Mouse (Mus musculus): Measurements from ENCODE around the gene Stk25. TPM values are rescaled to one million over a fixed set of nuclear protein-coding genes. Genes with fewer than 3 reads are reported as not detected.

The Stk25 gene
- total RNA-seq, 2 experiments from 2014 or later, result 28.6 to 28.8 TPM

DNA sequence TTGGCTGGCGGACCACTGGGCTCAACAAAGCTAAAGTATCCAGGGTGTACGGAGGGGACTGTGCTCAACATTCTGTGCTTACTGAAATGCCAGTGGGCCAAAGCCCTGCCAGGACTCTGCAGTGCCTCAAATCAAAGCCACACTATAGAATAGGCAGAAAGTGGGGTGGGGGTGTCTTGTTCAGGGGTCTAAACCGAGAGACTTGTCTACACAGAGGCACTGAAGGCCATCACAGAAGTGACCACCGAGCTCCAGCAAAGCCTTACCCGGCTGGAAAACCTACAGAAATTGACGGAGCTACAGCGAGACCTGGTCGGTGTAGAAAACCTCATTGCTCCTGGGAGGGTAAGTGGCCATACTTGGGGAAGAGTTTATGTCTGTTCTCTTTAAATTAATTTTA, 48.7 kb downstream of the Stk25 start:
- ATAC-seq (replicated peaks; ENCODE audit: poor library complexity), result no peak

GRCm38 (mm10) chr1:93608696-93609245, 49.7 kb downstream of the Stk25 start:
- no peak for ATAC-seq (replicated peaks; ENCODE audit: poor library complexity)

DNA sequence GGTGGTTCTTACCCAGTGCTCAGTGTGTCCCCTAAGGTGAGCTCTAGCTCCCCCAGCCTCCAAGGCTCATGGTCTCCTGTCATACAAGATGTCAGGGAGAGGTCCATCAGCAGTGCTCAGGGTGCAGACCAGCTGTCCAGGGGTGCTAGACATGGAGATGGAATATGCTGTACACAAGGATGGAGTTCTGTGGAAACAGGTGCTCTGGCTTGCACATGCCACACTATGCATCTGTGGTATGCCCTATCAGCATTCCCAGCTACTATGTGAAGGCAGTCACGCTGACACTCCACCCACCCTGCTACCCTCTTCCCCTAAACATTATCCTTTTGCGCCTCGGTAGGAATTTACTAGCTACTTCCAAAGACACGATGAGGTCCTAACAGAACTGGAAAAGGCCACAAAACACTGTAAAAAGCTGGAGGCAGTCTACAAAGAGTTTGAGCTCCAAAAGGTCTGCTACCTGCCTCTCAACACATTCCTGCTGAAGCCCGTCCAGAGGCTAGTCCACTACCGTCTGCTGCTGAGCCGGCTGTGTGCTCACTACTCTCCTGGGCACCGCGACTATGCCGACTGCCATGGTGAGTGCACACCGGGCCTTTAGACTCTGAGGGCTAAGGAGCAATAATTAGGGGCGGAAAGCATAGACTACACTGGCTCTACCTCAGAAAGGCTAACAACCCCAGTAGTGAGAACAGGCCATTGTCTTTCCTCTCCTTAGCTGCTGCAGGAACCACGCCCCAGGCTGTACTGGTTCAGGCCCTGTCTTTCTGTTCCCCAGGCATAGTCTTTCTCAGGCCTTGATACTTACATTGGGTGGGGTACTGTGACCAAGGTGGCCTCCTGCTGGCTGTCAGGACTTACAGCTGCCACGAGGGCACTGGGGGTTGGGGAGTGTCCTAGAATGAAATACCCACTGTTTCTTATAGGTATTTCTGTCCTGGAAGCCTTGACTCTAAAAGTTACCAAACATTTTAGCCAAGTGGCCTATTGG, 51.1 kb downstream of the Stk25 start:
- peak; percentile 66 for ATAC-seq (replicated peaks; ENCODE audit: poor library complexity)

DNA sequence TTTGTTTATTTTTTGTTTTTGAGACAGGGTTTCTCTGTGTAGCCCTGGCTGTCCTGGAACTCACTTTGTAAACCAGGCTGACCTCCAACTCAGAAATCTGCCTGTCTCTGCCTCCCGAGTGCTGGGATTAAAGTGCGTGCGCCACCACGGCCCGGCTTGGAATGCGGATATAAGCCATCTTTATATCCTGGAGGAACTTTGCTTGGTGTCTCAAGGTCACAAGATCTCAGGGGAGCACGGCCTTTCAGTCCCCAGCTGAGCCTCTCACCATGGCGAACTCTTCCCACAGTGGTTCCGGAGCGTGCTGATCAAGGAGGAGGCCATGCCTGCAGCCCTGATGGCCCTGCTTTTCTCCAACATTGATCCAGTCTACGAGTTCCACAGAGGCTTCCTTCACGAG, 54.5 kb downstream of the Stk25 start:
- ATAC-seq (replicated peaks; ENCODE audit: poor library complexity), result no peak

DNA sequence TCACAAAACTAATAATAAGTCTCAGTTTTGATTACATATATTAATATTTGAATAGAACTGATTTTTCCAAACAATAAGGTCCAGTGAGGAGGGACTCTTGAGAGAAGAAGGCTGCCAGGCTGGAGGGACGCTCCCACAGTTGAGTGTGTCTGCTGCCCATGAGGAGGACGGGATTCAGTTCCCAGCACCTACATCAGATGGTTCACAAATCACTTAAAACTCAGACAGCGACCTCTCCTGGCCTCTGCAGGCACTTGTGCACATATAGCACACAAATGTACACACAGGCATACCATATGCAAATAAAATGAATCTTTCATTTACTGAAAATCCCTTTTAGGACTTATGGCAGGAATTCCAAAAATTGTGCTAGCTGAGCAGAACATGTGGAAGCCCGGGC, 55.5 kb downstream of the Stk25 start:
- no peak for ATAC-seq (replicated peaks; ENCODE audit: poor library complexity)

DNA sequence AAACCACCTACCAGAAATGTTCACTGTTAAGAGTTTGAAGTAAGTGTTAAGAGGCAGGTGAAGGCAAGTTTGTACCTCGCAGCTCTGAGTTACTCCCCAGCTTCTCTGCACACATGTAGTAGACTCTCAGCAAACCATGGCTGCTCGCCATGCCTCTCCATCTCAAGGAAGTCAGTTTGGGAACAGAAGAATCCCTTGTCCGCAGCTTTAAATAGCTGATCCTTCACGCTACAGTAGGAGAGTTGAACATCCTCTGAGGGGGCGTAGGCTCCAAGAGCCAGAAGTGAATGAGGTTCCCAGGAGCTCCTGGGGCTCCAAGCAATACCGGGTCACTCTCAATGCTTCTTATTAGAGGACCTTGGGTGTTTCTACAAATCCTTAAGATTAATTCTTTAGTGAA, 62.5 kb downstream of the Stk25 start:
- ATAC-seq (replicated peaks; ENCODE audit: poor library complexity), result no peak

DNA sequence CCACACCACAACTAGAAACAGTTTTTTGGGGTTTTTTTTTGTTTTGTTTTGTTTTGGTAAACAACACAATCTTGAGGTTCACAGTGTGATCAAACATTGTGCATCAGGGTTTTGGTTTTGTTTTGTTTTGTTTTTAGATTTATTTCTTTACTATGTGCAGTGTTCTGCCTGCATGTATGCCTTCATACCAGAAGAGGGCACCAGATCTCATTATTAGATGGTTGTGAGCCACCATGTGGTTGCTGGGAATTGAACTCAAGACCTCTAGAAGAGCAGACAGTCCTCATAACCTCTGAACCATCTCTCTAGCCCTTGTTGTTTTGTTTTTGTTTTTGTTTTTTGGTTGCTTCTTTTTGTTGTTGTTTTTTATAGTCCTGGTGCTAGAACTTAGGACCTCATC, 64.5 kb downstream of the Stk25 start:
- ATAC-seq (replicated peaks; ENCODE audit: poor library complexity), result no peak

- no peak for ATAC-seq (replicated peaks; ENCODE audit: poor library complexity)
Observed at GRCm38 (mm10) chr1:93588346-93588745, 70.1 kb downstream of the Stk25 start.

GRCm38 (mm10) chr1:93581545-93581944, 76.9 kb downstream of the Stk25 start:
- no peak for ATAC-seq (replicated peaks; ENCODE audit: poor library complexity)

- ATAC-seq (replicated peaks; ENCODE audit: poor library complexity), result no peak
Observed at GRCm38 (mm10) chr1:93577861-93578260, 80.6 kb downstream of the Stk25 start.

- no peak for ATAC-seq (replicated peaks; ENCODE audit: poor library complexity)
Observed at GRCm38 (mm10) chr1:93577066-93577465, 81.4 kb downstream of the Stk25 start.

Other genes starting within 250 kb of the Stk25 start
- gene Hdlbp, start 179.8 kb downstream of the Stk25 start, total RNA-seq (2015), result 153 and 154 TPM in 2 replicates
- gene Hdlbp, start 179.8 kb downstream of the Stk25 start, total RNA-seq (2017), result 115 and 138 TPM in 2 replicates
- gene Farp2, start 146.6 kb downstream of the Stk25 start, total RNA-seq (2015), result 2.6 and 5.0 TPM in 2 replicates
- 1.0 and 1.1 TPM in 2 replicates for gene Farp2, start 146.6 kb downstream of the Stk25 start, total RNA-seq (2017)
- gene Bok, start 27.0 kb upstream of the Stk25 start, total RNA-seq (2015), result 0.17 TPM in 1 of 2 replicates, not detected in the other
- gene Bok, start 27.0 kb upstream of the Stk25 start, total RNA-seq (2017), result 0.92 TPM in 1 of 2 replicates, not detected in the other
- 17.6 and 21.0 TPM in 2 replicates for gene Atg4b, start 92.8 kb upstream of the Stk25 start, total RNA-seq (2015)
- 50.7 and 58.5 TPM in 2 replicates for gene Atg4b, start 92.8 kb upstream of the Stk25 start, total RNA-seq (2017)
- 40.9 and 47.0 TPM in 2 replicates for gene Thap4, start 96.2 kb upstream of the Stk25 start, total RNA-seq (2015)
- 21.0 and 26.2 TPM in 2 replicates for gene Thap4, start 96.2 kb upstream of the Stk25 start, total RNA-seq (2017)
- 234 TPM in 2 replicates for gene Dtymk, start 143.3 kb upstream of the Stk25 start, total RNA-seq (2015)
- 229 and 230 TPM in 2 replicates for gene Dtymk, start 143.3 kb upstream of the Stk25 start, total RNA-seq (2017)
- 9.0 and 10.2 TPM in 2 replicates for gene Ing5, start 145.3 kb upstream of the Stk25 start, total RNA-seq (2015)
- gene Ing5, start 145.3 kb upstream of the Stk25 start, total RNA-seq (2017), result 38.3 and 42.8 TPM in 2 replicates
- 11.5 and 14.4 TPM in 2 replicates for gene D2hgdh, start 166.2 kb upstream of the Stk25 start, total RNA-seq (2015)
- 16.5 and 17.0 TPM in 2 replicates for gene D2hgdh, start 166.2 kb upstream of the Stk25 start, total RNA-seq (2017)
- gene Gal3st2, start 202.6 kb upstream of the Stk25 start, total RNA-seq (2015), result 0.15 TPM in 1 of 2 replicates, not detected in the other
- gene Gal3st2, start 202.6 kb upstream of the Stk25 start, total RNA-seq (2017), result not detected in 2 replicates